Mouse (Mus musculus) heart, postnatal 10 days (tissue): ENCODE measurements around the gene Clip1. TPM values are rescaled to one million over a fixed set of nuclear protein-coding genes. Genes with fewer than 3 reads are reported as not detected.
A peak's percentile ranks its signal among the peaks of the same experiment; 100 is the strongest.

Experiments used
- DNase-seq, 2 experiments: peaks; one replicate each; pipeline ENCODE4 v3.0.0; 2021
- intact Hi-C: fragments of 180-260 bp; cut with DNase I; formaldehyde crosslinking; loops from one replicate; pipeline ENCODE4 v1.15.1; 2025
- total RNA-seq, 2 experiments: library from RNA; stranded (reverse); gene quantifications; 2 replicates each; pipeline ENCODE4 v1.2.3; 2021

Clip1 gene
- total RNA-seq, 2 experiments from 2014 or later, result 135 to 144 TPM

GRCm38 (mm10) chr5:123609843-123610242 is 74.6 kb downstream of the Clip1 start:
- intact Hi-C loops, result loop anchor here (1.0 to 10.0 kb wide), 3 partner anchors 26 to 235 kb away; no protein-coding TSS in a partner anchor
- peak; percentile 85 to 92 for DNase-seq

GRCm38 (mm10) chr5:123609416-123609815 is 75.0 kb downstream of the Clip1 start:
- DNase-seq, result no peak
- intact Hi-C loops, result loop anchor here (2.0 kb wide), 1 partner anchor 165 kb away; no protein-coding TSS in a partner anchor

- intact Hi-C loops, result no loop called here
- DNase-seq, result no peak
These were observed 77.2 kb downstream of the Clip1 start for GRCm38 (mm10) chr5:123607211-123607669.

GRCm38 (mm10) chr5:123603496-123603895 is 80.9 kb downstream of the Clip1 start:
- DNase-seq, result peak; percentile 25 to 31
- intact Hi-C loops, result no loop called here

GRCm38 (mm10) chr5:123602174-123602573 is 82.2 kb downstream of the Clip1 start:
- intact Hi-C loops, result no loop called here
- DNase-seq, result no peak

- DNase-seq, result no peak
- intact Hi-C loops, result no loop called here
These were observed 85.1 kb downstream of the Clip1 start for GRCm38 (mm10) chr5:123599319-123599718.

GRCm38 (mm10) chr5:123593622-123594280 is 90.7 kb downstream of the Clip1 start:
- intact Hi-C loops, result no loop called here
- no peak for DNase-seq

- DNase-seq, result no peak
- intact Hi-C loops, result no loop called here
These were observed 104.4 kb downstream of the Clip1 start for GRCm38 (mm10) chr5:123580043-123580442.

- intact Hi-C loops, result no loop called here
These were observed 107.7 kb downstream of the Clip1 start for GRCm38 (mm10) chr5:123576696-123577095.

GRCm38 (mm10) chr5:123573362-123573761 is 111.1 kb downstream of the Clip1 start:
- intact Hi-C loops, result no loop called here
- DNase-seq, result no peak

More at GRCm38 (mm10) chr5:123576696-123577095, 107.7 kb downstream of the Clip1 start:
- no peak for DNase-seq

- peak; percentile 98 to 99 for DNase-seq
- intact Hi-C loops, result no loop called here
These were observed 111.8 kb downstream of the Clip1 start, which contains the start of gene Vps33a for GRCm38 (mm10) chr5:123572357-123573186. Gene Vps33a, minus strand, starts transcription at chr5:123573038.

GRCm38 (mm10) chr5:123561128-123561527 is 123.3 kb downstream of the Clip1 start:
- DNase-seq, result no peak
- intact Hi-C loops, result no loop called here

GRCm38 (mm10) chr5:123559588-123559987 is 124.8 kb downstream of the Clip1 start:
- DNase-seq, result no peak
- intact Hi-C loops, result no loop called here

GRCm38 (mm10) chr5:123556451-123556850 is 128.0 kb downstream of the Clip1 start:
- peak; percentile 69 to 73 for DNase-seq
- intact Hi-C loops, result no loop called here

- intact Hi-C loops, result no loop called here
- DNase-seq, result peak in 1 of 2 experiments; percentile 21
These were observed 128.7 kb downstream of the Clip1 start for GRCm38 (mm10) chr5:123555693-123556092.

- intact Hi-C loops, result no loop called here
- DNase-seq, result no peak
These were observed 150.6 kb downstream of the Clip1 start for GRCm38 (mm10) chr5:123533801-123534200.

GRCm38 (mm10) chr5:123530056-123530455 is 154.4 kb downstream of the Clip1 start:
- intact Hi-C loops, result no loop called here
- no peak for DNase-seq

- no peak for DNase-seq
- intact Hi-C loops, result no loop called here
These were observed 155.8 kb downstream of the Clip1 start for GRCm38 (mm10) chr5:123528641-123529040.
